Mouse (Mus musculus): Measurements from ENCODE around the gene Fam122c. TPM values are rescaled to one million over a fixed set of nuclear protein-coding genes. Genes with fewer than 3 reads are reported as not detected.

Fam122c gene
- polyA plus RNA-seq, 1 experiment from 2014 or later: not detected

Other genes with a start within 250 kb of the Fam122c start
- 2.7 and 3.0 TPM in 2 replicates for gene Plac1, start 33.3 kb upstream of the Fam122c start, polyA plus RNA-seq (2016; fragmentation: Nextera tagmentation; extraction: Ambion mirVana)
- 4.9 and 5.5 TPM in 2 replicates for gene Fam122b, start 3.6 kb upstream of the Fam122c start, polyA plus RNA-seq (2016; fragmentation: Nextera tagmentation; extraction: Ambion mirVana)
- 52.8 and 59.2 TPM in 2 replicates for gene Mospd1, start 97.1 kb downstream of the Fam122c start, polyA plus RNA-seq (2016; fragmentation: Nextera tagmentation; extraction: Ambion mirVana)
- not detected in 2 replicates for gene Etd, start 161.5 kb downstream of the Fam122c start, polyA plus RNA-seq (2016; fragmentation: Nextera tagmentation; extraction: Ambion mirVana)